Mouse (Mus musculus) inflammation-experienced regulatory T-cells, adult 16 weeks (primary cell): ENCODE data around the gene Cenpa. TPM values are rescaled to one million over a fixed set of nuclear protein-coding genes. Genes with fewer than 3 reads are reported as not detected.

Experiments
- polyA plus RNA-seq: library from polyadenylated mRNA; unstranded; fragments of 100-300 nt; shearing (Covaris generic); gene quantifications from one replicate; pipeline ENCODE4 v1.2.1, GENCODE M21; 2017

The Cenpa gene
- polyA plus RNA-seq = 94.6 TPM

DNA sequence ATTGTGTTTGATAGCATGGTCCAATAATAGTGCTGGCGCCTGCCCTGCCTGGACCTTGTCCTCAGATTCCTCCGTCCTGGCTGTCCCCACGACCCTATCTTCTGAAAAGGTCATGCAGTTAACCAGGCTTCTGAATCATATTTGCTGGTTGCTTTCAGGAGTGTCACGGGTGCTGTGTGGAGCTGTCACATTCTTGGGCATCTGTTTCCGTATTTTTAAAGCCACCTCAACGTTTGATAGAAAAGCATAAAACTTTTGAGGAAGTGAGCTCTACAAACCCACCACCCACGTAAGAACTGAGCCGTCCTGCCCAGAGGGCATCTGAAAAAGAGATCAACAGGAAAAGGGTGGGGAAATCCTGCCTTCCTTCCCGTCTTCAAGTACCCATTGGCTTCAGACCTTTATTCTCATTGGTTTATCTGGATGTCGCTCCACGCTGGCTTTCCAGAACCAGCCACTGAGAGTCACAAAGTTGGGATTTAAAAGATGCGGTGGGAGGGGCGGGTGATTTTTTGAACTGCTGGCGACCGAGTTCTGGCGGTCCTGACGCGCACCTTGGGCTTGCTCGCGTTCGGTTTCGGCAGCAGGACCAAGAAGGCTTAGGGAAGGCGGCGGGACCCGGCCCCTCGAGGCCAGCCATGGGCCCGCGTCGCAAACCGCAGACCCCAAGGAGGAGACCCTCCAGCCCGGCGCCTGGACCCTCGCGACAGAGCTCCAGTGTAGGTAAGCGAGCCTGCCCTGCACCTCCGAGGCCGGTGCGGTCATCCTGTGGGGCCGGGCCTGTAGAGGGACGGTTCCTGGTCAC, at the start of gene Cenpa:
Gene Cenpa (plus strand): TSS at position 387 of the 805 bp plus-strand sequence.

GRCm38 (mm10) chr5:30647815-30648560, 18.6 kb upstream of the Cenpa start, which contains the start of gene Slc35f6:
TSS of gene Slc35f6 (plus strand) at chr5:30647933.

GRCm38 (mm10) chr5:30711147-30712001, 44.8 kb downstream of the Cenpa start, which contains the start of gene Dpysl5:
TSS of gene Dpysl5 (plus strand) at chr5:30711564.

Other genes with a start within 250 kb of the Cenpa start
- gene Otof, start 204.8 kb upstream of the Cenpa start, polyA plus RNA-seq = not detected
- not detected for gene 1700001C02Rik, start 200.7 kb upstream of the Cenpa start, polyA plus RNA-seq
- not detected for gene Cib4, start 120.9 kb upstream of the Cenpa start, polyA plus RNA-seq
- gene Kcnk3, start 78.6 kb upstream of the Cenpa start, polyA plus RNA-seq = 0.10 TPM
- 28.9 TPM for gene Slc35f6, start 18.8 kb upstream of the Cenpa start, polyA plus RNA-seq
- gene Dpysl5, start 44.8 kb downstream of the Cenpa start, polyA plus RNA-seq = 0.17 TPM
- gene Mapre3, start 147.9 kb downstream of the Cenpa start, polyA plus RNA-seq = 10.6 TPM
- 93.1 TPM for gene Tmem214, start 201.2 kb downstream of the Cenpa start, polyA plus RNA-seq
- gene Agbl5, start 221.9 kb downstream of the Cenpa start, polyA plus RNA-seq = 14.7 TPM
- gene Ost4, start 241.0 kb downstream of the Cenpa start, polyA plus RNA-seq = 318 TPM
- 5.9 TPM for gene Emilin1, start 246.6 kb downstream of the Cenpa start, polyA plus RNA-seq